Mouse (Mus musculus) E14TG2a.4 (cell line): ENCODE measurements around the gene Rpusd4.

Experiments
- CTCF ChIP-seq: conservative IDR thresholded peaks from 2 replicates; pipeline ENCODE4 v1.5.1; 2014; ENCODE audit warnings: low read length
- NANOG ChIP-seq: IDR thresholded peaks from 2 replicates; pipeline ENCODE4 v1.6.1; 2014; ENCODE audit warnings: borderline replicate concordance, low read length, mixed read lengths
- POU5F1 ChIP-seq: IDR thresholded peaks from 2 replicates; pipeline ENCODE4 v1.6.1; 2014; ENCODE audit warnings: low read length, borderline replicate concordance

- TF ChIP-seq CTCF (no peak), POU5F1 (no peak), NANOG (no peak)
Measured at GRCm38 (mm10) chr9:35284351-35284750, 16.7 kb downstream of the Rpusd4 start.
